Mouse (Mus musculus) spleen, adult 2 months (tissue): ENCODE measurements at regions not wholly inside any gene's neighbourhood (a gene's known extent, or its start where the extent isn't known, plus 50 kb on each side); places are given as distances from the start of the nearest gene placed in this dataset.

ENCODE experiments used
- DNase-seq, 2 experiments: peaks; one replicate each; pipeline versions ENCODE4 v3.0.0 to v3.0.0-alpha.2; 2012 to 2021; ENCODE audit warnings: low spot score in 2 of 2, low read depth in 1 of 2
- H3K27ac ChIP-seq: fragments of 200-500 bp; 2 replicates; pipeline ENCODE4 v1.5.1; 2012; ENCODE audit warnings: low read length, inconsistent platforms; ENCODE audit not compliant: insufficient read depth
- H3K27me3 ChIP-seq: fragments of 200-500 bp; 2 replicates; pipeline ENCODE4 v1.6.1; 2012; ENCODE audit warnings: mild to moderate bottlenecking, moderate library complexity, low read length, inconsistent platforms; ENCODE audit not compliant: control insufficient read depth, insufficient read depth
- H3K36me3 ChIP-seq: fragments of 200-500 bp; 2 replicates; pipeline ENCODE4 v1.6.1; 2012; ENCODE audit warnings: mild to moderate bottlenecking, low read length, inconsistent platforms; ENCODE audit not compliant: control insufficient read depth, insufficient read depth
- H3K4me1 ChIP-seq: fragments of 200-500 bp; 2 replicates; pipeline ENCODE4 v1.6.1; 2011; ENCODE audit warnings: inconsistent platforms; ENCODE audit not compliant: control insufficient read depth, insufficient read depth, insufficient read length
- H3K4me3 ChIP-seq: fragments of 200-500 bp; 2 replicates; pipeline ENCODE4 v1.5.1; 2011; ENCODE audit warnings: mild to moderate bottlenecking, inconsistent platforms; ENCODE audit not compliant: insufficient read depth, insufficient read length; ENCODE audit errors: extremely low read depth
- CTCF ChIP-seq: fragments of 200-500 bp; IDR thresholded peaks from 2 replicates; pipeline ENCODE4 v1.5.1; 2011; ENCODE audit warnings: mild to moderate bottlenecking, inconsistent platforms; ENCODE audit not compliant: insufficient read depth, insufficient read length, insufficient replicate concordance; ENCODE audit errors: extremely low read depth
- POLR2A ChIP-seq: fragments of 200-500 bp; IDR thresholded peaks from 2 replicates; pipeline ENCODE4 v1.6.1; 2011; ENCODE audit warnings: low read depth, low read length, inconsistent platforms
- WGBS: fragments of 180-500 bp; shearing (Covaris S2); methylation state at CpG from one replicate; pipeline ENCODE4 v1.1.7; 2018; 5-methylcytosine and 5-hydroxymethylcytosine counted together

GRCm38 (mm10) chr8:24294565-24294964 is 431.1 kb downstream of the Adam3 start:
- TF ChIP-seq POLR2A (no peak), CTCF (no peak)
- WGBS = 89% methylated on average over 1 of the region's 1 CpGs
- H3K4me1 ChIP-seq = no peaks in the 10 kb centered on the region

GRCm38 (mm10) chr8:24287861-24288260 is 437.8 kb downstream of the Adam3 start:
- H3K27ac ChIP-seq = no peak overlapping the region
- WGBS = 90% methylated on average over 6 of the region's 6 CpGs
- no peak for TF ChIP-seq CTCF
- no peak overlapping the region for H3K4me3 ChIP-seq
- no peaks in the 10 kb centered on the region for H3K27me3 ChIP-seq
- no peaks in the 10 kb centered on the region for H3K36me3 ChIP-seq
- no peaks in the 10 kb centered on the region for H3K4me1 ChIP-seq
- no peak for DNase-seq

More at GRCm38 (mm10) chr8:24294565-24294964, 431.1 kb downstream of the Adam3 start:
- no peak overlapping the region for H3K4me3 ChIP-seq
- no peaks in the 10 kb centered on the region for H3K27me3 ChIP-seq
- H3K27ac ChIP-seq = no peak overlapping the region
- no peaks in the 10 kb centered on the region for H3K36me3 ChIP-seq
- DNase-seq = no peak

- Histone ChIP-seq H3K36me3 (no peaks in the 10 kb centered on the region), H3K4me1 (no peaks in the 10 kb centered on the region), H3K27me3 (no peaks in the 10 kb centered on the region), H3K4me3 (no peak overlapping the region), H3K27ac (no peak overlapping the region)
- no peak for DNase-seq
- 89% methylated on average over 2 of the region's 2 CpGs for WGBS
- TF ChIP-seq CTCF (no peak), POLR2A (no peak)
These were observed 440.7 kb downstream of the Adam3 start for GRCm38 (mm10) chr8:24284966-24285365.

GRCm38 (mm10) chr8:24283901-24284405 is 441.7 kb downstream of the Adam3 start:
- H3K4me1 ChIP-seq = no peaks in the 10 kb centered on the region
- 87% methylated on average over 3 of the region's 3 CpGs for WGBS
- H3K4me3 ChIP-seq = no peak overlapping the region
- no peaks in the 10 kb centered on the region for H3K27me3 ChIP-seq
- DNase-seq = no peak
- H3K27ac ChIP-seq = no peak overlapping the region
- no peak for TF ChIP-seq CTCF
- TF ChIP-seq POLR2A = no peak
- no peaks in the 10 kb centered on the region for H3K36me3 ChIP-seq

- no peak for DNase-seq
- Histone ChIP-seq H3K27me3 (no peaks in the 10 kb centered on the region), H3K36me3 (no peaks in the 10 kb centered on the region), H3K4me1 (no peaks in the 10 kb centered on the region), H3K27ac (no peak overlapping the region), H3K4me3 (no peak overlapping the region)
- 83% methylated on average over 4 of the region's 4 CpGs for WGBS
- no peak for TF ChIP-seq POLR2A
- TF ChIP-seq CTCF = no peak
These were observed 445.4 kb downstream of the Adam3 start for GRCm38 (mm10) chr8:24280296-24280695.

GRCm38 (mm10) chr8:24278391-24278790 is 447.3 kb downstream of the Adam3 start:
- H3K4me1 ChIP-seq = no peaks in the 10 kb centered on the region
- H3K4me3 ChIP-seq = no peak overlapping the region
- H3K27ac ChIP-seq = no peak overlapping the region
- no peak for DNase-seq
- TF ChIP-seq POLR2A (no peak), CTCF (no peak)
- 71% methylated on average over 8 of the region's 8 CpGs for WGBS
- H3K27me3 ChIP-seq = no peaks in the 10 kb centered on the region
- H3K36me3 ChIP-seq = no peaks in the 10 kb centered on the region

GRCm38 (mm10) chr8:24261359-24261758 is 464.3 kb downstream of the Adam3 start:
- DNase-seq = no peak
- Histone ChIP-seq H3K4me1 (no peaks in the 10 kb centered on the region), H3K27ac (no peak overlapping the region), H3K27me3 (no peaks in the 10 kb centered on the region), H3K36me3 (no peaks in the 10 kb centered on the region), H3K4me3 (no peak overlapping the region)
- TF ChIP-seq POLR2A = no peak
- TF ChIP-seq CTCF = no peak
